Mouse (Mus musculus): Measurements from ENCODE around the gene Gdf7.

Gdf7 gene

GRCm38 (mm10) chr12:8301841-8302431, at the start of gene Gdf7:
TSS of gene Gdf7 (minus strand) at chr12:8301954.
- no peak for DNase-seq (ENCODE audit: extremely low read depth, low read depth, low spot score)

GRCm38 (mm10) chr12:8351025-8351903, 49.5 kb upstream of the Gdf7 start:
- DNase-seq (ENCODE audit: extremely low read depth, low read depth, low spot score): no peak

- DNase-seq (ENCODE audit: extremely low read depth, low read depth, low spot score): no peak
Measured at GRCm38 (mm10) chr12:8348733-8349513, 47.2 kb upstream of the Gdf7 start.

- DNase-seq (ENCODE audit: extremely low read depth, low read depth, low spot score): no peak
Measured at GRCm38 (mm10) chr12:8347746-8348462, 46.1 kb upstream of the Gdf7 start.

- DNase-seq (ENCODE audit: extremely low read depth, low read depth, low spot score): no peak
Measured at GRCm38 (mm10) chr12:8345539-8345938, 43.8 kb upstream of the Gdf7 start.

GRCm38 (mm10) chr12:8344897-8345296, 43.1 kb upstream of the Gdf7 start:
- no peak for DNase-seq (ENCODE audit: extremely low read depth, low read depth, low spot score)

GRCm38 (mm10) chr12:8343381-8343780, 41.6 kb upstream of the Gdf7 start:
- no peak for DNase-seq (ENCODE audit: extremely low read depth, low read depth, low spot score)

GRCm38 (mm10) chr12:8341008-8341407, 39.3 kb upstream of the Gdf7 start:
- DNase-seq (ENCODE audit: extremely low read depth, low read depth, low spot score): no peak

GRCm38 (mm10) chr12:8339591-8340319, 38.0 kb upstream of the Gdf7 start:
- DNase-seq (ENCODE audit: extremely low read depth, low read depth, low spot score): no peak

GRCm38 (mm10) chr12:8338918-8339317, 37.2 kb upstream of the Gdf7 start:
- no peak for DNase-seq (ENCODE audit: extremely low read depth, low read depth, low spot score)

- no peak for DNase-seq (ENCODE audit: extremely low read depth, low read depth, low spot score)
Measured at GRCm38 (mm10) chr12:8338491-8338890, 36.7 kb upstream of the Gdf7 start.

- DNase-seq (ENCODE audit: extremely low read depth, low read depth, low spot score): no peak
Measured at GRCm38 (mm10) chr12:8337286-8338060, 35.7 kb upstream of the Gdf7 start.

- DNase-seq (ENCODE audit: extremely low read depth, low read depth, low spot score): no peak
Measured at GRCm38 (mm10) chr12:8336601-8337285, 35.0 kb upstream of the Gdf7 start.

- DNase-seq (ENCODE audit: extremely low read depth, low read depth, low spot score): no peak
Measured at GRCm38 (mm10) chr12:8335503-8335902, 33.7 kb upstream of the Gdf7 start.

- DNase-seq (ENCODE audit: extremely low read depth, low read depth, low spot score): no peak
Measured at GRCm38 (mm10) chr12:8334261-8334660, 32.5 kb upstream of the Gdf7 start.

GRCm38 (mm10) chr12:8333617-8334016, 31.9 kb upstream of the Gdf7 start:
- no peak for DNase-seq (ENCODE audit: extremely low read depth, low read depth, low spot score)

GRCm38 (mm10) chr12:8332174-8332542, 30.4 kb upstream of the Gdf7 start:
- no peak for DNase-seq (ENCODE audit: extremely low read depth, low read depth, low spot score)

- no peak for DNase-seq (ENCODE audit: extremely low read depth, low read depth, low spot score)
Measured at GRCm38 (mm10) chr12:8331489-8332173, 29.9 kb upstream of the Gdf7 start.
